Mouse (Mus musculus) lung, postnatal 36 days (tissue): Measurements from ENCODE around the gene Gm40193.
"Not testable (repeated sequence)": the region's sequence is repeated elsewhere in the genome, so short reads cannot be mapped to it uniquely, and the experiment has no call there.

ENCODE experiments used
- DNase-seq: peaks from one replicate; pipeline ENCODE4 v3.0.0; 2022; ENCODE audit warnings: mixed read lengths

Gm40193 gene

DNA sequence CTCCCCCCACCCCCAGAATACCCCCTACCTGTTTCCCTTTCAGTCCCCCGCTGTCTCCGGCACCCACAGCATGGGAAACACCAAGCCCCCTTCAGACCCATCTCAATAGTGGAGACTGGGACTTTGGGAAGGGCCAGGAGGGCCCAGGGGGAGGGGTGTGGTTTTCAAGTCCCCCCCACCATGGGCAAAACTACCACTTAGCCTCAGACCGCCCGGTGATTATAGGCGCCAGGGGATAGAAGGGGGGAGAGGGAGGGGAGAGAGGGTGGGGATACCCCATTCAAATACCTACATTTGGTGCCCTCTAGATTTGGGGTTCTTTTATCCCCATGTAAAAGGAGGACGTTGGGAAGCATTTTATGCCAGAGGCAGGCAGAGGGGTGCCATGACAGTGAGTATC lies at the start of gene Gm40193:
Gene Gm40193 (minus strand): TSS at position 101 of the 400 bp plus-strand sequence.
- no peak for DNase-seq

DNA sequence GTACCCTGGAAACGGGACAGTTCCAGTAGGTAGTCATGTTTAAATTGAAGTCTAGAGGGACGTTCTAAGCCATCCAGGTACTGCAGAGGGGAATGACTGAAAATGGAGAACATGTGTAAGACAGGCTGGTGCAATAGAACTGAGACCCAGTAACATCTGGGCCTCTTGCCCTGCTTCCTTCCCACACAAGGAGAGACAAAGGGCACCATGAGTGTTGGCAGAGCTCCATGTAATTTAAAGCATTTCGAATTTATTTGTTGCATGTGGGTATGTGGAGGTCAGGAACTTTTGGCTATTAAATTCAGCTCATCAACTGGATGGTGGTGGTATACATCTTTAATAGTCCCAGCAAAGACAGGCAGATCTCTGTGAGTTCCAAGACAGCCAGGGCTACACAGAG lies 49.5 kb upstream of the Gm40193 start:
- DNase-seq, result peak; percentile 35

DNA sequence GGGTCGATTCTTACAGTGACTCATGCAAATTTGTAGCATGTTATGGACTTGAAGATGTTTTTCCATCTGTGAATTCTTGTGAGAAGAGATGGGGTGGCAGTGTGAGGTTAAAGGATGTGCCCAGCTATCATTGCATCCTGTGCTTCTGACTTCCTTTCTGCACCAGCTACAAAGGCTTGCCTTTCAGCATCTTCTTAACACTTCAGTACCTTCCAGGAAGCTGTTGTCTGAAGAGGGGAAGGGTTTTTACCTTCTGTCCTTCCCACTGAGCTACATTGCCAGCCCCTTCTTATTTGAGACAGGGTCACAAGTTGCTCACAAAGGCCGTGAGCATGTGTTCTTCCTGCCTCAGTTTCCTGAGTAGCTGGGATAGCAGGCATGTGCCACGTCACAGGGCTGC lies 48.2 kb upstream of the Gm40193 start:
- no peak for DNase-seq

DNA sequence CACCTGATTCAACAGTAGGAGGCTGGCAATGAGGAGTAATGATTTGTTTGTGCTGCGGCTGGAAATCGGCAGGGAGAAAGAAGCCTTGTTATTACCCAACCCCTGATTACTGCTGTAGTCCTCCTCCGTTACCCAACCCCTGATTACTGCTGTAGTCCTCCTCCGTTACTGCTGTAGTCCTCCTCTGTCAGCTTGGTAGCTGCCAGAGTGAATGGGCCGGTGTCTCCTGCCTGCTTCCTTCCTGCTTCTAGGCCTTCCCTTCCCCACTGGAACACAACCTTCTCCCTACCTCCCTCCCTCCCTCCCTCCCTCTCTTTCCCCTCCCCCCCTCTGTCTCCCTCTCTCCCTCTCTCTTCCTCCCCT lies 47.6 kb upstream of the Gm40193 start:
- DNase-seq, result peak; percentile 32

DNA sequence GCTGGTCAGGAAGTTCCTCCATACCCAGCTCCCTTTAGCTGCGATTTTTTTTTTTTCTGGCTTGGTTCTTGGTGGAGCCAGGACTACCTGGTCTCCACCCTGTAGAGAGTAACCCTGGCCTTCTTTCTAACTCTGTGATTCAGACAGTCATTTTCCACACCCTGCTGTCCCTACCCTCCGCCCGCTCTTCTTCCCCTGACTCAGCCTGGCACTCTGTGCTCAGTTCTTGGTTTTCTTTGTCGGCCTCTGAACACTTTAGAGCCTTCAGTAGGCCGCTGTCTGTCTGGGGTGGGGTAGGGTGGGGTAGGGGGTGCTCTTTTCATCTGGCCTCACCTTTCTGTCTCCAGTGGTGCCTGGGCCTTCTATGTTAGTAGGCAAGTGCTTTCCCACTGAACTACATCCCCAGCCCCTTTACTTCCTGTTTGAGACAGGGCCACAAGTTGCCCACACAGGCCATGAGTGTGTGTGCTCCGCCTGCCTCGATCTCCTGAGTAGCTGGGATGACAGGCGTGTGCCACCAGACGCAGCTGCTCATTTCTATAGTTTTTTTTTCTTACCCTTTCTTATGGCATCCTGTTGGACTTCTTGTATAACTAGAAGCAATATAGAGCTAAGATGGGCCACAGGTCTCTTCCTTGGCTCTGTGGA lies 47.1 kb upstream of the Gm40193 start:
- no peak for DNase-seq

DNA sequence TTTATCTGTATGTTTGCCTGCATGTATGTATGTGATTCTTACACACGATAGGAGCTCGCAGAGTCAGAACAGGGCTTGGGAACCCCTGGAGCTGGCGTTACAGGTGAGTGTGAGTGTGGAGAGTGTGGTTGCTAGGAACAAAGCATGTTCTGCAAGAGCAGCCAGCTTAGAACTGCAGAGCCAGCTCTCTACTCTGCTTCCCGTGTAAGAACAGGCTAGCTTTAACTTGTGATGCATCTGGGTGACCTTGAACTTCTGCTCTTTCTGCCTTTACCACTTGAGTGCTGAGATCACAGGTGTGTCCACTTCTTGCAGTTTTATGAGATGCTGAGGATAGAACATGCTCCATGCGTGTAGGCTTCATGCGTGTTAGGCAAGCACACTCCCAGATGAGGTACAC lies 46.2 kb upstream of the Gm40193 start:
- no peak for DNase-seq

DNA sequence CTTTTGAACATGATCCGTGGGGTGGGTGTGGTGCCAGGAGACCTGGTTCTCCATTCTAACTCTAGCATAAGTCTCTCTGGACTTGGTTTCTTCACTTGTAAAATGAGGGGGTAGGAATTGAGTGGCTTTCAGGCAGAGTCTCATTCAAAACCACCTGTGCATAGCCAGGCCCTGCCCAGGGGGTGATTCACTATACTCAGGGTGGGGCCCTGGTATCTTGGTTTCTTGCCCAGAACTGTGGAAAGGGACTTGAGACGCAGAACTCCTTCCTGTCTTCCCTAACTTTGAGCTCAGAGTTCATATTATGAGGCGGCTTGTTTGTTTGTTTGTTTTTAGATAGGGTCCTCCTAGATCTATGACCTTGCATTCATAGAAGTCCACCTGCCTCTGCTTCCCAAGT lies 44.5 kb upstream of the Gm40193 start:
- DNase-seq, result peak; percentile 43

DNA sequence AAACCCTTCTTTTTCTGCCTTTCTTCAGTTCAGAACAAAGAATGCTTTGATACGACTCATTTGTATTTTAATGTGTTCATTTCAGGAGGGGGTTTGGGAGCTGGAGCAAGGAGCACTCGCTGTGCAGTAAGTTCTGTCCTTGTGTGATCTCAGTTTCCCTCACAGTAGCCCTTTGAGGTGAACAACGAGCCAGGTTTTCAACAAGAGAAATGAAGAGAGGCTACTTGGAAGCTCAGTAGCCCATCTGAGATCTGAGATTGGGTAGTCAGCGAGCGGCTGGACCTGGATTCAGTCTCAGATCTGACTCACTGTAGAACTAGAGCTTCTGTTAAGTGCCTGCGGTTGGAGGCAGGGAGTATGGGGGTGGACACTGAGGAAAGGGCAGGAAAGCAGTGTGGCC lies 41.1 kb upstream of the Gm40193 start:
- DNase-seq, result no peak

DNA sequence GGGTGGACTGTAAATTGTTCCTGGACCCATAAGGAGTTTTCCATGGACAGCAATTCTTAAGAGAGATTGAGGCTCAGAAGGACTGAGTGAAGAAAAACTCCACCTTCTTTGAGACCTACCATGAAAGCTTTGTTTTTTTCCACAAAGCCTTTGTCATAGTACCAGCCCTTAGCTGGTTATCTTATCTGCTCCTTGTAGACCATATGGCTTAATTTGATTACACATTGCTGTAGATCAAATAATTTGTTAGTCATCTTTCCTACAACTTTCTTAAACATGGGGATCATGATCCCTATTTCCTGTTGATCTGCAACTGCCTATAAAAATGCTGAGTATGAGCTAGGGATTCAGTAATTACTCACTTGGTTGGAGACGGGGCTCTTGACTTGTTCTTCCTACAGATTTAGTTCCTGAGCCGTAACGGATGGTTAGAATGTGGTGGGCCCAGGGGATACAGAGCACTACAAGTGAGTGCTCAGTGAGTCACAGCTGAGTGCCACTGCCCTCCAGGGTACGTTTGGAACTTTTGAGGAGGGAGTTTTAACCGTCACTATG lies 39.7 kb upstream of the Gm40193 start:
- DNase-seq, result no peak

DNA sequence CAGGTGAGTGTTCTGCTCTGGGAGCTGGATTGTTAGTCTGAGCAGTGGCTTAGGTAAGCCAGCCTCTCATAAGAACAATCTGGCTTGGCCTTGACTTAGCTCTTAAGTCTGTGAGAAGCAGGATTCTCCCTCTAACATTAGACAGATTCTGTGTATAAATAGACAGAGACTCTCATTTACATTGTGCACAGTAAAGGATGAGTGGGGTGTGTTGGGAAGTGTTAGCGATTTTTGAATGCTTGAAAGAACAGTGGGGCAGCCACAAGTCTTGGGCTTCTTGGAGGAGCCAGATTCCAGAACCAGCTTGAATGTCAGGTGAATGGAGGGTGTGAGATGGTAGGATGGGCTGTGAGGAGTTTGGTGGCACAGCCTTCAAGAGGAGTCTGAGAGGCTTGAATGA lies 38.9 kb upstream of the Gm40193 start:
- no peak for DNase-seq

DNA sequence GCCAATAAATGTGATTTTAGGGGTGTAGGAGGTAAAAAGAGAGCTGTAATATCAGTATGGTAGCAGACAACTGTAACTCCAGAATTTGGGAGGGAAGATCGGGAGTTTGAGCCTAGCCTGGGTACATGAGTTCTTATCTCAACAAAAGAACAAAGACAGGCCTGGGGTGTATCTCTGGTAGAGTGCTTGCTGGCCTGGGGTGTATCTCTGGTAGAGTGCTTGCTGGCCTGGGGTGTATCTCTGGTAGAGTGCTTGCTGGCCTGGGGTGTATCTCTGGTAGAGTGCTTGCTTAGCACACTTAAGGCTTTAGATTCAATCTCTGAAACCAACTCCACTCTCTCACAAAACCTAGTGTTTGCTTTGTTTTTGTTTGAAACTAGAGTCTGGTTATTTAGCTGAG lies 37.9 kb upstream of the Gm40193 start:
- DNase-seq, result not testable (repeated sequence)

DNA sequence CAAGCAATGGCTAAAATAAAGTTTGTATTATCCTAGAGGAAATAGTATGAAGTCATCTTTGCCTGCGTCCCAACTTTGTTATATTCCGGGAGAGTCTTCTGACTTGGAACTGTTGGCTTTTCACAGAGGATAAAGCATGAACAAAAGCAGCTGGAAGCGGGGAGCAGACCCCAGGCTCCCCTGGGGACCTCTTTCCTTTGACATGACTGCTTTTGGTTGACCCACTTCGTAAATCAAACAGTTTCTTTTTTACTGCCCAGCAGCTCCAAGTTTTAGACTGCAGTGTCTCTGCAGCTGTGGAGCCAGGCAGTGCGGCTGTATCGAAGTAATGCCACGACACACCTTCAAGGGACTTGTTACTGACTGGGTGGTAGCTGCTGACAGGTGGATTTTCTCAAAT lies 33.8 kb upstream of the Gm40193 start:
- no peak for DNase-seq

DNA sequence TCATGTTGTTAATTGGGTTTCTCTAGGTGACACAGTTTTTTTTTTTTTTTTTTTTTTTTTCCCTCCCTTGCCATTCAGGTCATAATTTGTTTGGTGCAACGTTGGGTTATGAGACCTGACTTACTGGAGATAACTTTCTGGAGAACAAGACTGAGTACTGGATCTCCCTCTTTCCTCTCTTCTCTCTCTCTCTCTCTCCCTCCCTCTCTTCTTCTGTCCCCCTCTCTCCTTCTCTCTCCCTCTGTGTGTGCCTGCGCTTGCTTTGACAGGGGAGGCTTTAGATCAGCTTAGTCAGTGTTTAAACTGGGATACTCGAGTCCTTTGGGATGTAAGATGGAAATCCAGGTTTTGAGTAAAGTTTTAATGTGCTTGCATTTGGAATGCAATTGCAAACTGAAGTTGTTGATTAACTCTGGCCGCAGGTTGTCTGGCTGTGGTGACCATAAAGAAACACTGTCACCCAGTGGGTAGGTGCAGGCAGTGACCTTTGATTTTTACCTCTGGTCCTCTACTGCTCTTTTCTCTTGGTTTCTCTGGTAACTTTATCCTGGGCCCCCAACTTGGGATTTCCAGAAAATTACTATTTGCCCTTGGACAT lies 31.6 kb upstream of the Gm40193 start:
- DNase-seq, result no peak

DNA sequence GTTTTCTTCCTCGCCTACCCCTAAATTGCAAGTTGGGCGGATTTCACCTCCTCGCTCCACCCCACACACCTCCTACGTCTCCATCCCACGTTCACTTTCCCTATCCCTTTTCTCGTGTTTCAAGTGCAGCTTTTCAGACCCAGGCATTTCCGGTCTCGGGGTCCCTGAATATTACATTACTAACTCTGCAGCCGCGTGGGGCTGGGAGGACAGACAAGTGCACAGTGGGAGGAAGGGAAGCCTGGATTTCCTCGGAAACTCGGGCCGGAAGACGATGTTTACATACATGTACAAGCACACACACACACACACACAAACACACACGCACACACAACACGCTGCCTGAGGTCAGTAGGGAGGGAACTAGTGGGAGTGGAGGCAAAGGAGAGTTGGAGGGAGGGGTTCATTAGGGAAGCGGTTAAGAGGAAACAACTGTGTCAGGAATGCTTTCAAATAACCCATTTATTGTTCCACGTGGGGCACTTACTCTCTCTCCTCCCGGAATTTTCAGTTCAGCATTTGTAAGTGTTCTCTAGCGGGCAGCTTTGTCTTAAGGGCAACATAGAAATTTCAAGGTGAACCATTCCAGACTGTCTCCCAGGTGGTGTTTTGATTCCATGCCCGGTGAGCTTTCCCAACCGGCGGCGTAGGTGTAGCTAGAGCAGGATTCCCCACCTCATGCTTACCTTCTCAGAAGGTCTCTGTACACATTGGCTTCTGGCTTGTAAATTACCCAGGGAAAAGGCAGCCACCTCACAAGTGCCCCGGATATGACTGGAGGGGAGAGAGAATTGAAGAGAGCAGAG lies 30.9 kb upstream of the Gm40193 start:
- peak; percentile 86 for DNase-seq

DNA sequence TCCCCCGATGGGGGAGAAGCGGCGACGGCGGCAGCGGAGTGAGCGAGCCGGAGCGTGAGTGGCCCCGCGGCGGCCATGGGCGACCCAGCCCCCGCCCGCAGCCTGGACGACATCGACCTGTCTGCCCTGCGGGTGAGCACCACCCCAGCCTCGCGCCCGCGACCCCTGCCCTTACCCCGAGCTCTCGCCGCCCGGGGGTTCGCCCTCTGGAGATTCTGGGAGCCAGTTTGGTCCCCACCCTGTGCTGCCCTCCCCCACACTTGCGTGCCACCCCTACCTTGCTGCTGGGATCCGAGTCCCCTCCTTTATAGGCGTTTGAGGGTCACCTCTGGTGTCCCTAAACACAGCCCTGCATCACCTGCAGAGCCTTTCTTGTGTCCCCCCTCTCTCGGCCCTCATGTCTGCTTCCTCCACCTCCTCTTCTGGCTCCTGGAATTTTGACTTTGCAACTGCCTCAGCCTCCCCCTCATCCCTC lies 30.3 kb upstream of the Gm40193 start:
- no peak for DNase-seq

DNA sequence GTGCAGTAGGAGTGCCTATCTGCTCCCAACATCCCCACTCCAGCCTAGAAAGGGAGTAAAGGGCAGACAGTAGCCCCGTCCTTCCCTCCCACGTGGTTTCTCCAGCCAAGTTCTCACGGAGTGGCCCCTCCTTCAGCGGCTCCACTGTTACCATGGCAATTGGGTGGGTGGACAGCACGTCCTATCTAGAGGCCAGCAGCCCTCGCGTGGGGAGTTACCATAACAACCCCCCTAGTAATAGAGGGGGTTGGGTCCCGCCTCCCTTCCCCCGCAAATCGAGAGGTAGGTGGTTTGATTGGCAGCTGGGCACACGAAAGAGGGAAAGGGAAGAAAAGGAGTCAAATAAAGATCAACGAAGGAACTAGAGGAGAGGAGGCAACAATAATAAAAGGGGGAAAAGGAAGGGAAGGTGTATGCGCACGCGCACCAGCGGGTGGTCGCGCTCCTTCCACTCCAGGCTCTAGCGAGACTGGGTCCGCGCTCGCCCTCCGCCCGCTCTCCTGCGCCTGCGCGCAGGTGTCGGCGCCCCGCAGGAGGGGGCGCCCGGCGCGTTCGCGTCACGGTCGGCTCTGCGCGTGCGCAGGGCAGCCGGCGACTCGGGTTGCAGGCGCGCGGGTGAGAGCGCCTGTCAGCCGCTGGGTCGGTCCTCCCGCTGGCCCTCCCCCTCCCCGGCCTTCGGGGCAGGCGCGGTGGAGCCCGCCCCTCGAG lies 29.7 kb upstream of the Gm40193 start, which contains the start of gene Mink1:
Gene Mink1 (plus strand): TSS at position 595 of the 708 bp plus-strand sequence.
- peak; percentile 90 for DNase-seq

DNA sequence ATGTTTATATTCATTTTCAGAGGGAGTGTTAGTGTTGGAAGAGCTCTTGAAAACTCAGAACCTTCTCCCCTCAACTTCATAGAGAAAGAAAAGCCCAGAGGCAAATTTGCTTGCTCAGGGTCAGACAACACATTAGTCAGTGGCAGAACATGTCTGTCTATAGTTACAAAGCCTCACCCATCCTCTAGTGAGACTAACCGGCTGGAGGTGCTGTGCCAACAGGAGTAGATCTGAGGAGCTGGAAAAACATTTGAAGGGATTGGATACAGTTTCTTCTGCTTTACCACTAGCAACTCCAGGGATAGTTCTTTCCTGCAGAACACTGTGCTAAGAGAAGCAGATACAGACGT lies 29.2 kb upstream of the Gm40193 start:
- DNase-seq, result no peak

DNA sequence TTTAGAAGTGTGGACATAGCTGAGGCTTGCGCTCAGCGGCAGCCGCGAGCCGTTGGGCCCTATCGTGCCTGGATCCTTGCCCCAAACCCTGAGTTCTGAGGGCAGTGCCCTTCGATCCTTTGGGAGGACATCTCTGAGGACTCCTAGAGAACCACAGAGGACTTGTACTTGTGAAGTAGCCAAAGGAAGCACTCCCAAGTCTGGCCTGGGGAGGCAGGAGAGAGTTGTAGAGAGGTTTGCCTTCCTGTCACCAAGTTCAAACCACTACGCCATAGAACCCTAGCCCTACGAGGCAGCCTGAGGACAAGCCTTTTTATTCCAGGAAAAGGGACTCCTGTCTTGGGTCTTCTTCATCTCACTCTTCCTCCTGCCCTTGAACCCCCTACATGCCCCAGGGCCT lies 24.8 kb upstream of the Gm40193 start:
- no peak for DNase-seq

DNA sequence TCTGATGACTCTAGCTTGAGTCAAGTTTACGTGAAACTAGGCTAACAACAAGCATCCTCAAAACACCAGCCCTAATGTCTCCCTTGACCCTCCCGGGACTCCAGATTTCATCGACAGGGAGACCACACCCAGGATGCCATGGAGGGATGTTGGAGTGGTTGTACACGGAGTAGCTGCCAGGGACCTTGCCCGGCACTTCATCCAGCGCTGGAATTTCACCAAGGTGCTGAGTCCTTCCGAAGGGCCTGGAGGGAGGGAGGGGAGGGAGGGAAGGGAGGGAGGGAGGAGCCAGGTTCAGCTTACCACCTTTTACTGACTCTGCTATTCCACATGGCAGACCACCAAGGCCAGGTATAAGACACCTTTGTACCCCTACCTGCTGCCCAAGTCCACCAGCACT lies 21.2 kb upstream of the Gm40193 start:
- no peak for DNase-seq

DNA sequence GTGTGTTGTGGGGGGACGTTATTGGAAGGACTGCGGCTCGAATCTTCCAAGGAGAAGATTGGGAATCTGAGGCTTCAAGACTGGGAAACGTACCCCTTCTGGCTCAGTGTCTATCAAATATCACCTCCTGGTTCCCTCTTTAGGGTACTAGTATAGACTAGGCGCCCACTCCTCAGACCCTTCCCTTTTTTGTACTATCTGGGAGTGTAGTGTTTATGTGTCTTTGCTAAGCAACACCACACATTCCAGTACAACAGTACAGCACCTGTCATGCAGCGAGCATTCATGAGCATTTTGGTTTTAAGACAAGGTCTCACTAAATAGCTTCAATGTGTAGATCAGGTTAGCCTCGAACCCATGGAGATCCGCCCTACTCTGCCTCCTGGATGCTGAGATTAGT lies 18.8 kb upstream of the Gm40193 start:
- peak; percentile 22 for DNase-seq

DNA sequence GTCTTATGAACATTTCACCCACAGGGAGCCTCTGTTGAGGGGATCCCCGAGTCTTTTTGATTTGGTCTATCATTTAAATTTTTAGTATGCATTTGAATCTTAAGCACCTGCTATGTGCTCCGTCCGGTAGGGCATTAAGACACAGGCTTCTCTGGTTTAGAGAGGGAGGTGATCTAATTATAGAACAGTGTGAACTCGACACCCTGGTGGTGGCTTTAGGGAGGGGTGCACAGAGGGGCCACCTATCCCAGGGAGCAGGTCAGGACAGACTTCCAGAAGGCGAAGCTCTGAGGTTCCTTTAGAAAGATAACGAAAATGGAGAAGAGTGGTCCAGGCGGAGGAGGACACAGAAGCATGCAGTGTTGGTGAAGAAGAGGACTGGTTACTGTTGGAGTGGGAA lies 11.8 kb upstream of the Gm40193 start:
- no peak for DNase-seq

DNA sequence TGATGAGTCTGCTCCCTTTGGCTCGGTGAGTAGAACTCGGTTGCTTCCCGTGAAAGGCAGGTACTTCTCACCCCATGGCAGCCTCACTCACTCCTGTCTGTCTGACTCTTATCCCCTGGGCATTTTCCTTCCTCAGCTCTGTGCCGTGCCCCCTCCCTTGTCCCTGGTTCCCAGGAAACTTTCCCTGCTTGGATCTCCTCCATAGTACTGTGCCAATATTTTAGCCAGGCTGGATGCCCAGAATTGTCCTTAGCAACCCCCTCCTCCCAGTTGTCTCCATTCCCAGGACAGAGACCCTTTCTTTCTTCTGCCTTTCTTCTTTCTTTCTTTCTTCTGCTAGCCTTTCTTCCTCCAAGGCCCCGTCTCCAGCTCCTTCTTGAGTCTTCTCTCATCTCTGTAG lies 8.7 kb upstream of the Gm40193 start:
- no peak for DNase-seq

DNA sequence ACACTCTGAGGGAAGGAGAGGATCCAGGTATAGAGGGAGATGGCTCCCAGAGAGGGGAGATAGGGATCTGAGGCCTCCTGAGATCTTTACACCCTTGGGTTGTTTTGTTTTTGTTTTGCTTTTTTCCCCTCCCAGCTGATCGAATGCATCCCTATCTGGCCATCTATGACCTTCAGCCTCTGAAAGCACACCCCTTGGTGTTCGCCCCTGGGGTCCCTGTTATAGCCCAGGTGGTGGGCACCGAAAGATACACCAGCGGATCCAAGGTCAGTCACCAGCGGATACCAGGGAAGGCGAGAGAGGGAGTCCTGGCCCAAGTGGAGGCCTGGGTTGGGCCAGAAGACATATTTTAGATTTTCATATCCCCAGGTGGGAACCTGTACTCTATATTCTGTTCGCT lies 8.2 kb upstream of the Gm40193 start:
- DNase-seq, result no peak
